Mouse (Mus musculus) cerebellum, postnatal 10 days (tissue): ENCODE measurements around the gene Atp6v1g1.

Experiments
- DNase-seq, 2 experiments: peaks; one replicate each; pipeline ENCODE4 v3.0.0; 2021; ENCODE audit warnings: mixed read lengths in 2 of 2

The Atp6v1g1 gene

GRCm38 (mm10) chr4:63544494-63545230 is at the start of gene Atp6v1g1:
Gene Atp6v1g1 (plus strand): TSS chr4:63544772.
- peak; percentile 97 to 98 for DNase-seq

- peak; percentile 62 to 66 for DNase-seq
Measured at GRCm38 (mm10) chr4:63494967-63495914, 49.3 kb upstream of the Atp6v1g1 start.

- peak; percentile 80 to 85 for DNase-seq
Measured at GRCm38 (mm10) chr4:63495915-63496278, 48.7 kb upstream of the Atp6v1g1 start, which contains the start of gene Whrn. Gene Whrn (minus strand): TSS chr4:63495991.

- DNase-seq, result no peak
Measured at GRCm38 (mm10) chr4:63496312-63496711, 48.3 kb upstream of the Atp6v1g1 start.

- DNase-seq, result peak in 1 of 2 experiments; percentile 38
Measured at GRCm38 (mm10) chr4:63498346-63498745, 46.2 kb upstream of the Atp6v1g1 start.

- DNase-seq, result no peak
Measured at GRCm38 (mm10) chr4:63501050-63501449, 43.5 kb upstream of the Atp6v1g1 start.

- DNase-seq, result no peak
Measured at GRCm38 (mm10) chr4:63503949-63504348, 40.6 kb upstream of the Atp6v1g1 start.

GRCm38 (mm10) chr4:63507478-63507877 is 37.1 kb upstream of the Atp6v1g1 start:
- no peak for DNase-seq

GRCm38 (mm10) chr4:63508232-63508631 is 36.3 kb upstream of the Atp6v1g1 start:
- peak; percentile 88 to 90 for DNase-seq

GRCm38 (mm10) chr4:63512921-63513320 is 31.7 kb upstream of the Atp6v1g1 start:
- DNase-seq, result no peak

GRCm38 (mm10) chr4:63514454-63514984 is 30.1 kb upstream of the Atp6v1g1 start:
- no peak for DNase-seq

- no peak for DNase-seq
Measured at GRCm38 (mm10) chr4:63515021-63515420, 29.6 kb upstream of the Atp6v1g1 start.

GRCm38 (mm10) chr4:63521813-63522419 is 22.7 kb upstream of the Atp6v1g1 start:
- no peak for DNase-seq

- DNase-seq, result no peak
Measured at GRCm38 (mm10) chr4:63525514-63525913, 19.1 kb upstream of the Atp6v1g1 start.

- DNase-seq, result peak in 1 of 2 experiments; percentile 6
Measured at GRCm38 (mm10) chr4:63528946-63529345, 15.6 kb upstream of the Atp6v1g1 start.

- peak in 1 of 2 experiments; percentile 26 for DNase-seq
Measured at GRCm38 (mm10) chr4:63530409-63530808, 14.2 kb upstream of the Atp6v1g1 start.

- no peak for DNase-seq
Measured at GRCm38 (mm10) chr4:63537602-63538001, 7.0 kb upstream of the Atp6v1g1 start.

GRCm38 (mm10) chr4:63542209-63542608 is 2.4 kb upstream of the Atp6v1g1 start:
- peak; percentile 39 to 43 for DNase-seq

- DNase-seq, result peak; percentile 61 to 65
Measured at GRCm38 (mm10) chr4:63543746-63544493, 652 bp upstream of the Atp6v1g1 start.

- no peak for DNase-seq
Measured at GRCm38 (mm10) chr4:63545231-63545958, 823 bp downstream of the Atp6v1g1 start.

- DNase-seq, result no peak
Measured at GRCm38 (mm10) chr4:63546441-63547055, 2.0 kb downstream of the Atp6v1g1 start.
